Mouse (Mus musculus): ENCODE measurements at regions not wholly inside any gene's neighbourhood (a gene's known extent, or its start where the extent isn't known, plus 50 kb on each side); places are given as distances from the start of the nearest gene placed in this dataset.

DNA sequence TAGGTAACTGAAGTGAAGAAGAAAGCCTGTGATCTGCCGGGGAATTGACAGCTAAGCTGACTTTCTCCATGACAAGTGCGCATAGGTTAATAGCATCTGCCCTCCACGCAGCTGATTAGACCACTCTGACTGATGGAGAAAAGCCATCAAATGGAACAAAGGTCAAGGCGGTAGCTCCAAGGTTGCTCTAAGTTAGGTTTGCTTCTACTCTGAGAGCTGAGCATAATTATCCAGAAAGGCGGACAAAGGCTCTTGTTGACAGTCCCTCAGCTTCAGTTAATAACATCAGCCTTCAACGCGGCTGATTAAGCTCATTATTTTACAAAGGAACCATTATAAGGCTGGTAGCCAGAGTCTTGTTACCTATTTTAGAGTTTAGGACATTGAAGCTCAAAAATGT, 54.0 kb upstream of the Enpep start:
- intact Hi-C loops (cut with DNase I) = no loop called here
- DNase-seq = no peak

DNA sequence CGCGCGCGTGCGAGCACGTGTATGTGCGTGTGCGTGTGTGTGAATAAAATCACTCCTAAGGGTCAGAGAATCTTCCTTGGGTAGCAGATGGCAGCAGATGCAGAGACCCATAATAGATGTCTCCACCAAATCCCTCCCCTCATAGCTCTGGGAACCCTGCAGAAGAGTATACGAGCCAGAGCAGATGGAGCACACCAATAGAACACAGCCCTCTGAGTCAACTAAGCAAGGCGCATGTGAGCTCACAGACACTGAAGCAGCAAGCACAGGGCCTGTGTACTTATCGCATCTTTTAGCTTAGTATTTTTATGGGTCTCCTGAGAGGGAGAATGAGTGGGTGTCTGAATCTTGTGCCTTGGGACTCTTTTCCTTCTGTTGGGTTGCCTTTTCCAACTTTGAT, 58.0 kb upstream of the Enpep start:
- intact Hi-C loops (cut with DNase I) = no loop called here
- DNase-seq = no peak

DNA sequence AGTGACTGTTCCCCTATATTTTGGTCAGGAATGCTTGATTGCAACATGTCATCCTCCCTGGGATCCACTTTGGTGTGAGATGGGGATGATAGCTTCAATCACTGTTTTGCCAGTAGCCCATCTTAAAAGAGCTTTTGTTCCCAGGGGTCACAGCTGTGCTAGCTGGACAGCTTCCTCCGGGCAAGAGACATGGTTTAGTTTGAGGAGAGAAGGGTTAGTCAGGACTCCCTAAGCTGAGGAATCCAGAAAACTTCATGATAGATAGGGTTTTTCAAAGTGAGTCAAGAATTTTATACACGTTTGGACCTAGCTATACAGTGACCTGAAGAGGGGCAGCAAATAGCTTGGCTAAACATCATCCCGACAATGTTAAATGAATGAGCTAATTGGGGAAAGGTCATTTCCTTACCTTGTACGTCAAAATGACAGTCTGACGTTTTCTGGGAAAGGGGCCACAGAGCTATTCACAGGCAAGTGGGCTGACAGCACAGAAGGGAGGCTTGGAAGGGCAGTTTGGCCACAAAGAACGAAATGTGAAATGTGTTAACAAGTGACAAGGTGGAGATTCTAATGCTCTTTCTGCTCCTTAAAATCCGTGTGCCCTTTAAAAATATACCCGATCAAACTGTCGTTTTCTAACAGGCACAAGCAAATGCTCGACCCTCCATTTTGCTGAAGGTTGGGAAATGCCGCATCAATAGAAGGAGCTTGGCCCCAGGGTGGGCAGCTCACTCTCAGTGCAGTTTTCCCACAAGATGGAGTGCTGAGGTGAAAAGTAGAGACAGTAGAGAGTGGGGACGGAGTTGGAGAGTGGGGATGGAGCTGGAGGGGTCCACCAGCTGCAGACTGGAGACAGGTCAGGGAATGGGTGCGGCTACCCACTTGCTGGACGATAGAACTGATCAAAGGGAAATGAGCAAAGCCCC, 59.6 kb upstream of the Enpep start:
- DNase-seq = peak in 1 of 2 experiments; percentile 22
- intact Hi-C loops (cut with DNase I) = no loop called here

DNA sequence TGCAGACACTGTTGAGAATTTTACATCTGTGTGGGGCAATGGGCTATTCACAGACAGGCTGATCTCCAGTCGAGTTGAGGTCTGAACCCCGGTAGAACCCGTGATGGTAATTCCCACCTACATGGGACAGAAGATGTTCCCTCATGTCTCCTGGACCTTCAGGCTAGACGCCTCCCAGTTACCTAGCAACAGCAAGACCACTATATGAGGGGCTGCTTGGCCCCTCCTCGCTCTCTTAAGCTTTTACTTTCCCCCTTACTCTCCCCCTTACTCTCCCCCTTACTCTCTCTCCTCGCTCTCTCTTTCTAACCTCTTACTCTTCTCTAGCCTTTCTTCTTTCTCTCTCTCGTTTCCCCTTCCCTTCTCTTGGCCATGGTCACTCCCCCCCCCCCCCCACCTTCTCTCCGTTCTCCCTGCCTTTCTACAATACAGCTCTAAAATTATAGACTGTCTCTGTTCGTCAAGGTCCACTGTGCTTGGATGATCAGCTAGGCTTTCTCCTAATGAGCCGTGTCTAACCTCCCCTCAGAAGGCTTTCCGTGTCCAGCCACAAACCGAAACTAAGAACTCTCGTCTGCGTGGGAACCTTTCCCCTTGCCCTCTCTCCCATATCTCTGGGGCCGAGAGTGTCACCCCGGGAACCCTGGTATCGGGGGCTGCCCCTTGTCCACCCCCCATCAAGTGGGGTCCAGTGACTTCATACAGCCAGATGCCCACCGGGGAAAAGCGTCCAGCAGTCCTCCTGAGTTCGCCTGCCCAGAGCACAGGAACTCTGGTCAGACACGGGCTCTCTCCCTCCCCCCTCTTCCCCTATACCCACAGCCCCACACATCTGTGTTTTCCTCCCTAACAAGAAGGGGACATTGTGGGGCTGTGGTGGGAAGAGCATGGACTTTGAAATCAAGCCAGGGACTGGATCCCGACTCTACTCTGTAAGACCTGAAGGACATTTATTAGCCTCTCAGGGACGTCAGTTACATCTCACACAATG, 60.6 kb upstream of the Enpep start:
- intact Hi-C loops (cut with DNase I) = no loop called here
- no peak for DNase-seq

DNA sequence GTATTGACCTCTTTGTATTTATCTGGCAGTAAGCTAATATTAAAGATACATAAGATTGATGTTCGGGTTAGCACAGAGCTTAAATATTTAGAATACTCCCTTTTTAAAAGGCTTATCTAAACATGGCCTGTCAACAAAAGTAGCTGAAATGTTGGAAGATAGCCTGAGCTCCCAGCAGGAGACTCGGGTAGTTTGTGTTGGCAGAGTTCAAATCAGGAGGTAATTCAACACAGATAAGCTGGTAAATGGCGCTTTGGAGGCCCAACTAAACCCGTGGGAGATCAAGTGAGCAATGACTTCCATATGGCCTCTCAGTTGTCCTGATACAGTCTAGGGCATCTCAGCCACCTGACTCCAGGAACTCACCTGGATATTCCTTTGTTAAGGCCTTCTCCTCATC, 65.0 kb upstream of the Enpep start:
- intact Hi-C loops (cut with DNase I) = no loop called here
- no peak for DNase-seq

DNA sequence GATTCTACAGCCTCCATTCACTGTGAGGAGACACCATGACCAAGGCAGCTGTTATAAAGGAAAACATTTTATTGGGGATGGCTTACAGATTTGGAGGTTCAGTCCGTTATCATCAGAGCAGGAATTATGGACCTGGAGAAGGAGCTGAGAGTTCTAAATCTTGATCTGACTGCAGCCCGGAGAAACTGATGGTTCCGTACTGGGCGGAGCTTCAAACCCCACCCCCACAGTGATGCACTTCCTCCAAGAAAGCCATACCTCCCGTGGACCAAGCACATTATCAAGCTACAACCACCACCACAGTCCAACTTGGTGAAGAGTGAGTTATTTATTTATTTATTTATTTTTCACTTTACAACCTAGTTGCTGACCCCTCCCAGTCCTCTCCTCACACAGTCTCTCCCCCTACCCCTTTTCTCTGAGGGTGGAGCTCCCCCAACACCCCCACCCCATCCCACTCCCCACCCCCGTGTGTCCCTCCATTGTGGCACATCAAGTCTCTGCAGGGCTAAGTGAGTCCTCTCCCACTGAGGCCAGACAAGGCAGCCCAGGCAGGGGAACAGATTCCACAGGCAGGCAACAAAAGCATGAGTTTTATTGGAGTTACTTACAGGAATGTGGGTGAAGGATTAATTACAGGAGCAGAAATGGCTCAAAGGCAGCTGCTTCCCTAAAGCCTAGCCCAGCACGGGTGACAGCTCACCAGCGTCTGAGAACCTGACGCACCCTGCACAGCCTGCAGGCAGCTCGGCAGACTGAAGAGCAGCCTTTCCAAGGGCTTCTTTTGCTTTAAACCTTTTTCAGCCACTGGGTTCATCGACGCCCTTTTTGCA, 67.8 kb upstream of the Enpep start:
- intact Hi-C loops (cut with DNase I) = no loop called here
- no peak for DNase-seq

DNA sequence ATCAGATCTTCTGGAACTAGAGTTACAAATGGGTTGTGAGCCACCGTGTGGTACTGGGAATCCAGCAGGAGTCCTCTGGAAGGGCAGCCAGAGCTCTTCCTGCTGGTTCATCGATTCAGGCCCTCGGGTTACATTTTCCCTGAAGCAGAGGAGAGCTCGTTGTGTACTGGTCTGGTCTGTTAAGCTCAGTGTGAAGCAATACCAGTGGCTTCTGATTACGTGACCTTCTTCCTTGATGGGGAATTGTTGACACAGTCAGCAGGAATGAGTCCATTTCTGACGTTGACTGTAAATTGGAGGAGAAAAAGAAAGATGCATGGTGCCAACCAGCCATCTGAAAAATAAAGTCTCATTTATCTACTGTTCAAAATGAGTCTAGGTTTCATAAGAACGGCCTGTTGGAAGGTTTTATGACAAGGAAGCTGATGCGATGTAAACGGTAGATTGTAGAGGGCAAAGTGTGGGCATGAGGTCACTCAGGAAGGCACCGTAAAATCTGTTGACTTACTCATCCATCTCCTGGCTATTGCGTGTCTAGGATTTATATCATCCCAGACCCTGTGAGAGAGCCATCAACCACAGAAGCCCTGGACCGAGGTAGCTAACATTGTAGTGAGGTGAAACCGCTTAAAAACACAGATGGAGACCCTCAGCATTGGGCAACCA, 79.0 kb upstream of the Enpep start:
- no peak for DNase-seq
- intact Hi-C loops (cut with DNase I) = no loop called here

DNA sequence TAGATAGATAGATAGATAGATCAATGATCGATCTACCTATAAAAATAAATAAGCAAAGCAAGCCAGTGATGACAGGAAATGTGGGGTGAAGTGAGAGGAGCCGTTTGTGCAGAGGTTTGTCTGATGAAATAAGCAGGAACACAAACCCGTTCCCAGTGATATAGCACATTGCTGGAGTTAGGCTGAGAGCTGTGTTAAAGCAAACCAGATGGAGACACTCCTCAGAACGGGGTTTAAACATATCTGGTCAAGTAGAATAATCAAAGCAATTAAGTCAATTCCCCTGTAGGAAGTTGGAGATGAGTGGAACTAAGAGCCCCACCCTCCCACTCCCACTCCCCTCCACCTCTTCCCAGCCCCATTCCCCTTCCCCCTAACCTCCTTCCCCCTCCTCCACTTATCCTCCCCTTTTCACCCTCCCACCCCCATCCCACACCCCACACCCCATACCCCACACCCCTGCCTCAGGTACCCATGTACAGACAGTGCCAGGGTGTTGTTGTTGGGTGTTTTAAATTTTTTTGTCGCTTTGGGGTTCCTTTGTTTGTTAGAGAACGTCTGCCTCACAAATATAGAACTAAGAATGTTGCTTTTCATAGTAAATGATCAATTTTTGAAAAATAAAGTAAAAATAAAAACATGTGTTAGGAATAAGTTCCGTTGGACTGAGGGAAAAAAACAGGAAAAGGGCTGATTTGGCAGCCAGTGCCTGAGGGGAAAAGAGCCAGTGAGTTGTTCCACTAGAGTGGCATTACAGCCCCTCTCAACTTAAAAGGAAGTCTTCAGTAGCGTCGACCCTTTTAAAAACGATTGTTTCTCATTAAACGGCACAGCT, 79.8 kb upstream of the Enpep start:
- DNase-seq = no peak
- intact Hi-C loops (cut with DNase I) = no loop called here

DNA sequence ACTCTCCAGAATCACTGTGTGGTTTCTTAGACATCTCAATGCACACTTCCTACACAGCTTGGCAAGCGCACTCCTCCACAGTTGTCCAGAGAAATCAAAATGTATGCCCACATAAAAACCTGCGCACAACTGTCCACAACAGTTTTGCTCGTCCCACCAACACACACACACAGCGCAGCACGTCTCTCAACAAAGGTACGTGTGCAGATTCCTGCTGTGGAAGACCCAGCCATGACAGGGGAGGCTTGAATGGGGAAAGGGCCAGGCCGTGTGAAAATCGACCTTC, 80.4 kb upstream of the Enpep start:
- intact Hi-C loops (cut with DNase I) = no loop called here
- DNase-seq = no peak

DNA sequence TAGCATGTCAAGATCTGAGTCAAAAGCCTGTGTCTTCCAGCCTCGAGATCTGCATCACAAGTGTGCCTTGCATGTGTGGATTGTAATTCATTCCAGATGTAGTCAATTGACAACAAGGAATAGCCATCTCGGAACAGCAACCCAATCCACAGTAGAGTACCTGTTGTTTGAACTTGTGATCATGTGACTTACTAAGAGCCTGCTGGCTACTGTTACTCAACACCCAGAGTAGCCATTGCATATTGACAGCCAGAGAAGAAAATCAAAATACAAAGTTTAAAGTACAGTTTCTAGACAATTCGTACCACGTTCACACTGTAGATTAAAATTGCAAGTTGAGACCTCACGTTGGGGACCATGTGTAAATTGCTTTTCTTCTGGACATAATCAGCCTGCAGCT, 83.1 kb upstream of the Enpep start:
- no peak for DNase-seq
- intact Hi-C loops (cut with DNase I) = no loop called here

DNA sequence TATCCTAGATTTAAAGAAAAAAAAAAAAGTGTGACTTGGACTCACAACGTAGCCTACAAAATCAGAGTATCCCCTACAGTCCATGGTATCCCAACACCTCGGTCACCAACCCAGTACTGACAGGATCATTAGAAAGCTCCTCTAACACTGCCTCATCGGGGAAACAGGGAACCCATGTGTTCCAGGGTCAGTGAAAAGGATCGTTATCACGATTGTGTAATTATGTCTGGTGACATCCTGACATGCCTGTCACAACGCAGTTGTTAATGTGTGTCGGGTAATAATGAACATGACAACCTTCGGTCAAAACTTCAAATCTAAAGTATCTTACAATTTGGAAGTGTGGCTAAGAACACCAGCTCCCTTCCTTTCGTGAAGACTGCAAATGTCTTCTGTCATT, 83.8 kb upstream of the Enpep start:
- intact Hi-C loops (cut with DNase I) = no loop called here
- no peak for DNase-seq

DNA sequence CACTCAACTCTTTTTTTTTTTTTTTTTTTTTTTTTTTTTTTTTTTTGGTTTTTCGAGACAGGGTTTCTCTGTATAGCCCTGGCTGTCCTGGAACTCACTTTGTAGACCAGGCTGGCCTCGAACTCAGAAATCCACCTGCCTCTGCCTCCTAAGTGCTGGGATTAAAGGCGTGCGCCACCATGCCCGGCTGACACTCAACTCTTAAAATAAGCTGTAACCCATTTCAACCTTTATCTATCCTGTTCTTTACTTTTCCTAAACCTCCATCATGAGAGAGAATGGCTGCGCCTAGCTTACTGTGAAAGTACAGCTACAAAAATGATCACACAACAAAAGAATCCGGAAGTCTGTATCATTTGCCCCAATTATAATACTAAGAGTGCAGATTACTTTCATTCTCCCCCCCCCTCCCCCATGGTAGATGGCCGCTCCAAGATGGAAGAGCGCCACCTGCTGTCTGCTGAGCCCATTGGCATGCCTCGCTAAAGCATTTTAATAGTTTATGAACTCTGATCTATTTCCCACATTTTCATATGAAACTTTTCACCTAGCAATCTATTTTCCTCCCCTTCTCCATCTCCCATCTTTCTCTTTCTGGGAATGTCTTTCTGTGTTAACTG, 89.2 kb upstream of the Enpep start:
- intact Hi-C loops (cut with DNase I) = loop anchor here (1.0 to 5.0 kb wide), 5 partner anchors 113 to 1419 kb away; no protein-coding TSS in a partner anchor
- DNase-seq = peak; percentile 64 to 69

DNA sequence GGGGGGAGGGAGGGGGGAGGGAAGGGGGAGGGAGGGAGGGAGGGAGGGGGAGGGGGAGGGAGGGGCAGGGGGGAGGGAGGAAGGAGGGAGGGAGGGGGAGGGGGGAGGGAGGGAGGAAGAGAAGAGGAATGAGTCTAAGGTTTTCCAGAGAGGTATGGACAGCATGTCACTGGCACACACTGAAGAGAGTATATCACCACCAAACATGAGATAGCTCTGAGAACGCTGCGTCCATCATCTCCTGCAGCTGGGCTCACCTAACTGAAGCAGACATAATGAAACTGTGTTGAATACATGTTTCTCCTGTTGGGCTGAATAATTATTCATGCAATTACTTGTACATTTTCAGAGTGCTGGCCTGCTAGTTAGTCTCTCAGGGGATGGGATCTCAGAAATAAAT, 96.2 kb upstream of the Enpep start:
- DNase-seq = no peak
- intact Hi-C loops (cut with DNase I) = no loop called here

DNA sequence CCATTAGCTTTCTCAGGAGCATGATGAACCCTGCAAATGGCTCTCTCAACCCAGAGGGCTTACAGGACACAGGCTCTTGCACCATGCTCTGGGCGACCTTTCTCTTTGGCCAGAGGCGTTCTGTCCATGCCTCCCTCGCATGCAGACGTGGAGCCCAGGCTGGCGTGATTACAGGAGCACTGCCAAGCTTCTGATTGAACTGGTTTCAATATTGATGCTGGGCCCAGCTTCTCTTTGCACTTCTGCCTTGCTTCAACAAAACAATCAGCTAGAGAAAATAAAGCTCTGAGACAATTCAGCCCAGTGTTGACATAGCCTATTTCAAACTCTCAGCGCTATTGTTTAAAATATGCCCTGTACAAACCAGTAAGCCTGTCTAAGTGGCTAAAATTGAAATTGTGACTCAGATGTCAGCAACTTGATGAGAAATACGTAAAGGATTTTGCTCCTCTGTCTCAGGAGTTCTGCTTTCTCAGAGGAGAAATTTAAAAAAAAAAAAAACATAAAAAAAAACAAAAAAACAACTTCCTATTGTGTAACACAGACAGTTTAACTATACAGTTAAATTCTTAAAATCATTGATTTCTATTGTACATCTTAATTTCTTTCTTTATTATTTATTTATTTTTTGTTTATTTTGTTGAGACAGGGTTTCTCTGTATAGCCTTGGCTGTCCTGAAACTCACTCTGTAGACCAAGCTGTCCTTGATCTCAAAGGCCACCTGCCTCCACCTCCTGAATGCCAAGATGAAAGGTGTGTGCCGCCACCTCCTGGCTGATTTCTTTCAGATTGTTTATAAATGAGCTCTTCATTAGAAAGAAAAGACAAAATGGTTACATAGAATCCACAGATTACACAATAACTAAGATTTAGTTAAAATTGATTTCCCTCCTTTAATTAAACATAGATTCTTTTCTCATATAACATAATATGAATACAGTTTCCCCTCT, 96.9 kb upstream of the Enpep start:
- DNase-seq = no peak
- intact Hi-C loops (cut with DNase I) = no loop called here

DNA sequence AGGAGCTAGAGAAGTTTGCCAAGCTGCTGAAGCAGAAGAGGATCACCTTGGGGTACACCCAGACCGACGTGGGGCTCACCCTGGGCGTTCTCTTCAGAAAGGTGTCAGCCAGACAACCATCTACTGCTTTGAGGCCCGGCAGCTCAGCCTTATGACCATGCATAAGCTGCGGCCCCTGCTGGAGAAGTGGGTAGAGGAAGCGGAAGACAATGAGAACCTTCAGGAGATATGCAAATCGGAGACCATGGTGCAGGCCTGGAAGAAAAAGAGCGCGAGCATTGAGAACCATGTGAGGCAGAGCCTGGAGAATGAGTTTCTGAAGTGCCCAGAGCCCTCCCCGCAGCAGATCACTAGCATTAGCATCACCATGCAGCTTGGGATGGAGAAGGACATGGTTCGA, 98.1 kb upstream of the Elovl6 start:
- no peak for DNase-seq
- intact Hi-C loops (cut with DNase I) = no loop called here

DNA sequence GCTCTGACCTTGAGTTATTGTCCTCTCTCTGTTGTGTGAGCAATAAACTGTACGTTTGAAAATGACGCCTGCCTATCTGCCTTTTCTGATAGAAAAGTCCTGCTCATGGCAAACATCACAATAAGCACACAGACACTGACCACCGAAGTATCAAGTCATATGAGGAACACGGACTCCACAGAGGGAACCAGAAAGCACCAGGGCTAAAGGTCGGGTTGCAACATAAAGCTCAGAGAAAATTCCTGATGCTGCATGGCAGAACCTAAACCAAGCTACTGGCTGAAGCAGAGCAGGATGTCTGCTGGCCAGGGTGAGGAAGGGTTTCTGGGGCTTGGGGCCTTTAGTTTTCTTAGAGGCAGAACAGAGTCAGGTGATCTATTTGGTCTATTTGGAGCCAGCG, 94.5 kb upstream of the Elovl6 start:
- no peak for DNase-seq
- intact Hi-C loops (cut with DNase I) = no loop called here

DNA sequence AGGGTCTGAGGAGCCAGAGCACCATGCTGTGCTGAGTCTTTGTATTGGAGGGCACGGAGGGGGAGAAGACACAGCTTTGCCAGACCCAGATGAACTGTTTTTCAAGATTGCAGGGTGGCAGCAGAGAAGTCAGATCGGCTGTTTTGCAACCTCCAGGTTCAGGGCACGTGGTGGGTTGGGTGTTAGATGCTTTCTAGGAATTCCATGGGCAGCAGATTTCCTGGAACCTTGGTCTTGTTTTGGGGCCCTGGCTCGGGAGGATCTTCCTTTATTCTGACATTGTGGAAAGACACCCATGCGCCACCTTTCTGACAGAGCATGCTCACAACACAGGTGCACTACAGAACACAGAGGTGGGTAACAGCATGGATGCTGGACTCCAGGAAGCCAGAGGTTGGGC, 89.4 kb upstream of the Elovl6 start:
- intact Hi-C loops (cut with DNase I) = no loop called here
- DNase-seq = no peak

DNA sequence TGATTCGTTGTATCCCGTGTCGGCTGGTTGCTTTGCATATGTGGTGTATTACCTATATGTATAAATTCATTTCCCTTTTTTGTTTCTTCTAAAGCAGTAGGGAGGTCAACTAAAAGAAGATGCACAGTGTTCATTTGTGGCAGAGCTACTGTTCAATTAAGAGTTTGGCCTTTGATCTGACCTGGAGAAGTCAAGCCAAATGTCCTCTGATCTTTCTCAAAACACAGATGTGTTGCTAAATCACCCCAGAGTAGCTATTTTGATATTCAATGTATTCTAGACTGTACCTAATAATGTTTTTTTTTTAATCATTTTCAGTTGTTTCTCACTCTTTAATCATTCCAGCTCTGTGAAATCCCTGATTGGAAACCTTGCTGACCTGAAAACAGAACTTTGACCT, 87.9 kb upstream of the Elovl6 start:
- intact Hi-C loops (cut with DNase I) = no loop called here
- DNase-seq = no peak
